Mouse (Mus musculus) lung, embryonic 16.5 days (tissue): ENCODE measurements around the gene Mcm7. TPM values are rescaled to one million over a fixed set of nuclear protein-coding genes. Genes with fewer than 3 reads are reported as not detected.

Source experiments
- ATAC-seq: fragments of 200-750 bp; cut with Nextera tagmentation; 2 replicates; pipeline ENCODE4 v1.8.0; 2017; ENCODE audit warnings: low read depth, mild to moderate bottlenecking, moderate library complexity
- H3K27ac ChIP-seq: fragments of 300-500 bp; sonication (generic); 2 replicates; pipeline ENCODE4 v1.5.1; 2014; ENCODE audit warnings: mild to moderate bottlenecking, control low read depth, low read length
- H3K27me3 ChIP-seq: fragments of 300-500 bp; sonication (generic); 2 replicates; pipeline ENCODE4 v1.6.1; 2014; ENCODE audit warnings: low read depth, low read length, mixed read lengths; ENCODE audit not compliant: control insufficient read depth, insufficient read depth
- H3K36me3 ChIP-seq: fragments of 300-500 bp; sonication (generic); 2 replicates; pipeline ENCODE4 v1.6.1; 2014; ENCODE audit warnings: low read length; ENCODE audit not compliant: control insufficient read depth, insufficient read depth
- H3K4me1 ChIP-seq: fragments of 300-500 bp; sonication (generic); replicated peaks from 2 replicates; pipeline ENCODE4 v1.6.1; 2014; ENCODE audit warnings: low read length, mixed read lengths; ENCODE audit not compliant: control insufficient read depth, insufficient read depth
- H3K4me2 ChIP-seq: fragments of 300-500 bp; sonication (generic); 2 replicates; pipeline ENCODE4 v1.6.1; 2014; ENCODE audit warnings: low read depth, low read length, control low read depth
- H3K4me3 ChIP-seq: fragments of 300-500 bp; sonication (generic); 2 replicates; pipeline ENCODE4 v1.5.1; 2014; ENCODE audit warnings: mild to moderate bottlenecking, low read length, control low read depth
- H3K9ac ChIP-seq: fragments of 300-500 bp; sonication (generic); 2 replicates; pipeline ENCODE4 v1.6.1; 2014; ENCODE audit warnings: low read length, control low read depth
- H3K9me3 ChIP-seq: fragments of 300-500 bp; sonication (generic); 2 replicates; pipeline ENCODE4 v1.6.1; 2016; ENCODE audit warnings: low read length; ENCODE audit not compliant: control insufficient read depth
- WGBS: fragments of 180-500 bp; shearing (Covaris S2); extraction: QIAGEN DNeasy Blood & Tissue Kit; methylation state at CpG from one replicate; pipeline ENCODE4 v1.1.7; 2014; 5-methylcytosine and 5-hydroxymethylcytosine counted together
- polyA plus RNA-seq: library from polyadenylated mRNA; unstranded; fragments of >200 nt; fragmentation: Nextera tagmentation; extraction: Ambion mirVana; gene quantifications from 2 replicates; pipeline ENCODE4 v1.2.1, GENCODE M21; 2015

The Mcm7 gene
- polyA plus RNA-seq, 1 experiment from 2014 or later, result 197 TPM

DNA sequence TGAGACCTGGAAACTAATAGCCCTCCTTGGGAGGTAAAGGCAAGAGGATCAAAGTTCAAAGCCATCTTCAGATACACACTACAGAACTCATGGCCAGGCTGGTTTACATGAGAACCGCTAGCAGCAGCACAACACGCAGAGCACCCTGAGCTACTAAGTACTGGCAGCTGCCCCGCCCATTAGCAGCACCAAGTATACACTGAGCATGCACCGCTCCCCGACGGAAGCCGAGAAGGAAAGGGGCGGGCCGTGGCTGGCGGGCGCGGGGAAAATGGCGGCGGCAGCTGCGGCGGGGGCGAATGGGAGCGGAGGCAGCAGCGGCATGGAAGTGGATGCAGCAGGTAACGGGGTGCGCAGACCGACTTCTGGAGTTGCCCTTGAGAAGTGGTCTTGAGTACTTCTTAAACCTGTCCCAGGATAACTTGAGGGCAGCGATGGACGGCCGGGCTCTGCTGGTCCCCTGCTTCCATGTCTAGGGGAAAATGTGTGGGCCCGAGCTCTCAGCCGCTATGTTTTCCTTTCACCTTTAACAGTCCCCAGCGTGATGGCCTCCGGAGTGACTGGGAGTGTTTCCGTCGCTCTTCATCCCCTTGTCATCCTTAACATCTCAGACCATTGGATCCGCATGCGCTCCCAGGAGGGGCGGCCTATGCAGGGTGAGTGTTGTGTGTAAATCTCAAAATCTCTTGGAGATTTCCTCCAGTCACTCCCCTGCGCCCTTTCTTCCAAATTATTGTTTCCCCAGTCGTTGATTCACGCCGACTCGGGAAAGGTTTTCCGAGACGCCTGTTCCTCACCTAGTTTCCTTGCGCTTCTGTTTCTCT is 11.2 kb downstream of the Mcm7 start, which contains the start of gene Cops6:
Gene Cops6, plus strand, starts transcription at position 230 of the 824 bp plus-strand sequence.
- peak within 1 kb of the TSS; percentile 72 for H3K27ac ChIP-seq
- peaks cover 8% of the 10 kb centered on the region; the same call in 1 of the 2 replicates for H3K4me1 ChIP-seq
- H3K9ac ChIP-seq, result peak within 1 kb of the TSS; percentile 86
- WGBS, result under 1% methylated on average over 42 of the region's 42 CpGs
- H3K4me3 ChIP-seq, result peak within 1 kb of the TSS; percentile 91
- H3K36me3 ChIP-seq, result peaks cover 31% of the 10 kb centered on the region
- peak within 1 kb of the TSS; percentile 79 for H3K4me2 ChIP-seq
- H3K27me3 ChIP-seq, result no peaks in the 10 kb centered on the region
- ATAC-seq, result peak; percentile 97
- H3K9me3 ChIP-seq, result no peaks in the 10 kb centered on the region

DNA sequence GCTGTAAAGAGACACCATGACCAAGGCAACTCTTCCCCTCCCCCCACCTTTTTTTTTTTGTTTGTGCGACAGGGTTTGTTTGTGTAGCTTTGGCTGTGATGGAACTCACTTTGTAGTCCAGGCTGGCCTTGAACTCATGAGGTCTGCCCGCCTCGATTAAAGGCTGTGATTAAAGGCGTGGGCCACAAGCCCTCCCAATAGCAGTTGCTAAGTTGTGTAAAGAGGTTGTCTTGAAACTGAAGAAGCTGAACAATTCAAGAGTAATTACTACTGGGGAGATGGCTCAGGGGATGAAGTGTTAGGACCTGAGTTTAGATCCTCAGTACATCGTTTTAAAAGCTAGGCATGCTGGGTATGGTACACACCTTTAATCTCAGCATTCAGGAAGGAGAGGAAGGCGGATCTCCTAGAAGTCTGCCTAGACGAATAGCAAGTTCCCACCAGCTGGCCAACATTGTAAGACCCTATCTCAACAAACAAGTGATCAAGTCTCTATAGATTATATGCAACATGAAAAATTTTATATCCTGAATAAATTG is 11.9 kb downstream of the Mcm7 start:
- Histone ChIP-seq H3K4me1 (peaks cover 8% of the 10 kb centered on the region; the same call in 1 of the 2 replicates), H3K36me3 (peaks cover 24% of the 10 kb centered on the region), H3K27me3 (no peaks in the 10 kb centered on the region), H3K4me3 (peak overlapping the region; percentile 91), H3K27ac (peak overlapping the region; percentile 12), H3K9me3 (no peaks in the 10 kb centered on the region), H3K9ac (peak overlapping the region; percentile 86), H3K4me2 (peak overlapping the region; percentile 64)
- ATAC-seq, result no peak
- WGBS, result 66% methylated on average over 7 of the region's 7 CpGs

DNA sequence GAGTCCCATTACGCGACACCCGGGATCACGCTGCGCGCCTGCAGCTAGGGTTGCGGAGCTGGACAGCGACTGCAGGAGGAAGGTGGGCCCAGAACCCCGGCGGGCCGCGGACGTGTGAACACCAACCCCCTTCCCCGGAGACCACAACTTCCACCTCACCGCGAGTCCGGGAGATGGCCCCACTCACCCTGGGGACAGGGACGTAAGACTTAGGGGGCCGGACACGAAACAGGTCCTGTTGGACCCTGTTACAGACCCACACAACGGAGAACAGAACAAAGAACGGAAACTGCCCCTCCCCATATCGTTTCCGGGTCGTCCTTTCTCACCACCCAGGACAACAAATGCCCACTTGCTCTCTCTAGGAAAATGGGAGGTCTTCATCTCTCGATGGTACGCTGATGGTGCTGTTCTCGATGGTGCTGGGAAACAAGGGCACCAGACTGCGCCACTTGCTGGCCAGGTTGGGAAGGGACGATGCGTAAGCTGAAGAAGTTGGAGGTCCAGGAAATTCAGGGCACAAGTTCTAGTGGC is 16.7 kb downstream of the Mcm7 start, which contains the start of gene Zfp113:
Gene Zfp113, minus strand, starts transcription at position 302 of the 534 bp plus-strand sequence.
- peak within 1 kb of the TSS; percentile 74 for H3K4me2 ChIP-seq
- H3K4me1 ChIP-seq, result peaks cover 10% of the 10 kb centered on the region
- H3K27ac ChIP-seq, result peak within 1 kb of the TSS; percentile 93
- WGBS, result under 1% methylated on average over 31 of the region's 31 CpGs
- ATAC-seq, result peak; percentile 97
- peaks cover 6% of the 10 kb centered on the region for H3K36me3 ChIP-seq
- peak within 1 kb of the TSS; percentile 91 for H3K4me3 ChIP-seq
- no peaks in the 10 kb centered on the region for H3K27me3 ChIP-seq
- no peaks in the 10 kb centered on the region for H3K9me3 ChIP-seq
- H3K9ac ChIP-seq, result peak within 1 kb of the TSS; percentile 97

GRCm38 (mm10) chr5:138154390-138154789 is 17.8 kb downstream of the Mcm7 start:
- H3K4me3 ChIP-seq, result peak overlapping the region; percentile 91

GRCm38 (mm10) chr5:138138585-138138984 is 33.6 kb downstream of the Mcm7 start:
- 73% methylated on average over 4 of the region's 4 CpGs for WGBS
- Histone ChIP-seq H3K27me3 (no peaks in the 10 kb centered on the region), H3K36me3 (peaks cover 15% of the 10 kb centered on the region), H3K4me3 (no peak overlapping the region), H3K4me1 (no peaks in the 10 kb centered on the region), H3K9me3 (no peaks in the 10 kb centered on the region), H3K9ac (no peak overlapping the region), H3K4me2 (no peak overlapping the region), H3K27ac (no peak overlapping the region)
- no peak for ATAC-seq

More at GRCm38 (mm10) chr5:138154390-138154789, 17.8 kb downstream of the Mcm7 start:
- Histone ChIP-seq H3K9ac (peak overlapping the region; percentile 97), H3K4me1 (peaks cover 7% of the 10 kb centered on the region), H3K27me3 (no peaks in the 10 kb centered on the region), H3K9me3 (no peaks in the 10 kb centered on the region), H3K36me3 (peaks cover 9% of the 10 kb centered on the region), H3K27ac (no peak overlapping the region), H3K4me2 (peak overlapping the region; percentile 74)
- ATAC-seq, result no peak
- 54% methylated on average over 3 of the region's 3 CpGs for WGBS

DNA sequence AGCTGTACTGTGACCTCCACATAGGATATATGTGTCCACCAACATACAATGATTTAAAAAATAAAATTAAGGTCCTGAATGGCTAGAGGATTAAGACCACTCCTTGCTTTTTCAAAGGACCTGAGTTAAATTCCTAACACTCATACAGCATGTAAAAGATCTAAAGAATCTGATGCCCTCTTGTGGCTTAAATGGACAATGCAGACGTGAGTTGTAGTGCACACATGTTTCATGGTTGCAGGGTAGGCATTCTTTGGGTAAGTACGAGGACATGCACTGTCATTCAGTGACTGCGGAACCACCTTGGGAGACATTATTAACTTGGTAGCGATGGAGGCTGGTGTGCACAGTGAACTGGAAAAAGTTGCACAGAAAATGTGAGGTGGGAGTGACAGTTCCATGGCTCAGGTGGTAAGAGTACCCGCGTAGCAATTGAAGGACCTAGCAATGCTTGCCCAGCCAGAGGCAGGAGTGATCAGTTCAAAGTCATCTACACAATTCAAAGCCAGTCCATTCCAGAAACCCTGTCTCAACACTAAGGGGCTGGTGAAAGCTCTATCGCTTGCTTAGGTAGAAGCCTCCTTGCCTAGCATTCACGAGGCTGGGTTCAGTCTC is 34.2 kb downstream of the Mcm7 start:
- no peak for ATAC-seq
- 53% methylated on average over 8 of the region's 8 CpGs for WGBS

GRCm38 (mm10) chr5:138137257-138137656 is 35.0 kb downstream of the Mcm7 start:
- ATAC-seq, result no peak
- H3K4me2 ChIP-seq, result no peak overlapping the region
- H3K9ac ChIP-seq, result no peak overlapping the region
- H3K9me3 ChIP-seq, result no peaks in the 10 kb centered on the region
- H3K4me3 ChIP-seq, result no peak overlapping the region
- H3K4me1 ChIP-seq, result no peaks in the 10 kb centered on the region
- peaks cover 26% of the 10 kb centered on the region for H3K36me3 ChIP-seq
- no peaks in the 10 kb centered on the region for H3K27me3 ChIP-seq
- 37% methylated on average over 4 of the region's 4 CpGs for WGBS
- H3K27ac ChIP-seq, result no peak overlapping the region

More for the DNA sequence above, 34.2 kb downstream of the Mcm7 start:
- no peak overlapping the region for H3K27ac ChIP-seq
- H3K36me3 ChIP-seq, result peaks cover 21% of the 10 kb centered on the region
- H3K9me3 ChIP-seq, result no peaks in the 10 kb centered on the region
- H3K9ac ChIP-seq, result no peak overlapping the region
- no peak overlapping the region for H3K4me3 ChIP-seq
- no peaks in the 10 kb centered on the region for H3K4me1 ChIP-seq
- no peak overlapping the region for H3K4me2 ChIP-seq
- H3K27me3 ChIP-seq, result no peaks in the 10 kb centered on the region

DNA sequence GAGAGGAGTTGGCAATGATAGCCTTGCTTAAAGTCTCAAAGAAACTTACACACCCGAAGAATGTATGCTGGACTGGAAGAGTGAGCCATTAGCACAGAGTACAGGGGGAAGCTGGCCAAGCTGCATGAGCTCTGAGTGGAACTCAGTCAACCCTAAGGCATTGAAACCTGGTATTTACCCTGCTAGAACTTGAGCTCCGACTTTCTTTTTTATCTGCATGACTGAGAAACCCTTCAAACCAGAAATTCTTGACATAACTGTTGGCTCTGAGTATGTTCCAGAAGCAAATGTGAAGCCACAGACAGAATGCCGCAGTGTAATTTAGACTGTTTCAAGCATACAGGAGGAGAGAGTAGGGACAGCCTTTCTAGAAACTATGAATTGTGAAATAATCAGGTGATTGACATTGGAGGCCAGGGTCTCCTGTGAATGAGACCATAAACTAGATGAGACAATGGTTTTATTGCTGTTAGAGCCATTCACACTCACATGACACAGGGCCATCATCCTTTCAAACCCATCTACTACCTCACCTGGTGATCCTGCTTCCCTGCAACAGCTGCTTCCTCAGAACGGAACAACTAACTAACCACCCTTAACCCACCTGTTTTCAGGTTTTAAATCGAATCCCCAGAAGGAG is 39.7 kb downstream of the Mcm7 start:
- no peak overlapping the region for H3K9ac ChIP-seq
- no peaks in the 10 kb centered on the region for H3K9me3 ChIP-seq
- no peaks in the 10 kb centered on the region for H3K4me1 ChIP-seq
- no peak overlapping the region for H3K4me2 ChIP-seq
- no peaks in the 10 kb centered on the region for H3K27me3 ChIP-seq
- 84% methylated on average over 5 of the region's 5 CpGs for WGBS
- no peak overlapping the region for H3K4me3 ChIP-seq
- peaks cover 54% of the 10 kb centered on the region for H3K36me3 ChIP-seq
- ATAC-seq, result no peak
- no peak overlapping the region for H3K27ac ChIP-seq
